Mouse (Mus musculus): ENCODE measurements at regions not wholly inside any gene's neighbourhood (a gene's known extent, or its start where the extent isn't known, plus 50 kb on each side); places are given as distances from the start of the nearest gene placed in this dataset.

- TF ChIP-seq CTCF (IDR thresholded peaks at IDR 0.05; ENCODE audit: control insufficient read depth, insufficient read depth, insufficient replicate concordance, low read depth, low read length) (no peak), POLR2A (IDR thresholded peaks at IDR 0.05; ENCODE audit: control insufficient read depth, low read depth, low read length) (no peak)
These were observed 65.3 kb upstream of the Ajap1 start for GRCm38 (mm10) chr4:153547871-153548270.
